Mouse (Mus musculus): ENCODE results near the gene Sycn.

GRCm38 (mm10) chr7:28527922-28528719, 12.6 kb upstream of the Sycn start:
- TF ChIP-seq CTCF (IDR thresholded peaks at IDR 0.05; ENCODE audit: insufficient read depth, low read depth, low read length) (peak; percentile 94), POLR2A (IDR thresholded peaks at IDR 0.05; ENCODE audit: insufficient read depth, low read depth, low read length) (no peak)

All from olfactory bulb, adult 2 months (tissue).